Comparison of ENCODE assay signal across 8 mouse cellular contexts in the genomic region with DNA sequence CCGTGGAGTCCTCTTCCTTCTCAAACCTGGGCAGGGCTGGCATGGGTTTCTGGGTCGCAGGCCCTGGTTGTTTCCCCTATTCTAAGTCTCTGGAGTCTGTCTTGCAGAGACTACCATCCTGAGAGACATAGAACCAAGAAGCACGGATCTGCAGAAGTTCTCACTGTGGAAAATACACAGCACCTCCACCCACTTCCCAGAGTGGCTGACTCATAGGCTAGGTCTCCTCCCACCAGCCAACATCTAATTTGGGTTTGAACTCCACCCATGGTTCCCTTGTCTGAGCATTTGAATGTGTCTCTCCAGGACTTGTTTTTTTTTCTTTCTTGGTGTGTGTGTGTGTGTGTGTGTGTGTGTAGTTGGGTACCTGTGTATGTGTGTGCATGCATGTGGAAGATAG. TPM values are rescaled to one million over a fixed set of nuclear protein-coding genes. Genes with fewer than 3 reads are reported as not detected.
DNase-seq lines count a peak whose midpoint lies in the region; ATAC-seq lines count a peak whose summit lies in the region.
"Had no signal": no experiment of that assay in that cellular context is flagged by ENCODE, and none has a peak within 500 bp of the region (broad histone marks: within the 10 kb centered on the region; RNA-seq: fewer than 3 reads in every experiment).

No protein-coding gene starts in this region.

- peaks cover 20% of the 10 kb centered on the region for H3K4me1 ChIP-seq in brown adipose tissue, adult 24 weeks (ENCODE audit: control insufficient read depth, insufficient read depth, insufficient read length, low read length)
- H3K4me1 ChIP-seq in midbrain, embryonic 13.5 days (replicated peaks): peaks cover 53% of the 10 kb centered on the region
- peaks cover 9% of the 10 kb centered on the region; the same call in 1 of the 2 replicates for H3K4me1 ChIP-seq in liver, embryonic 12.5 days

- ATAC-seq in midbrain, embryonic 13.5 days: no peak
- no peak for ATAC-seq in cerebellum, adult (ENCODE audit: insufficient number of reproducible peaks, low FRiP score, low TSS enrichment)
- no peak for ATAC-seq in liver, embryonic 12.5 days

- 62% methylated on average over 3 of the region's 3 CpGs for WGBS in midbrain, embryonic 13.5 days
- WGBS in liver, embryonic 12.5 days (ENCODE audit: insufficient replicate concordance): 42% methylated on average over 3 of the region's 3 CpGs

- DNase-seq in layer of hippocampus, adult 9-11 months: peak; percentile 69
- DNase-seq in layer of hippocampus, adult 9-10 months (ENCODE audit: low spot score): no peak
- DNase-seq in heart, adult 9 months (ENCODE audit: low spot score in 2 of 2): peak; percentile 65 to 73

- H3K36me3 ChIP-seq in midbrain, embryonic 13.5 days: no peaks in the 10 kb centered on the region
- H3K36me3 ChIP-seq in liver, embryonic 12.5 days: no peaks in the 10 kb centered on the region
- H3K36me3 ChIP-seq: liver, embryonic 15.5 days had no signal

- peak overlapping the region; percentile 58 for H3K27ac ChIP-seq in brown adipose tissue, adult 24 weeks (replicated peaks; ENCODE audit: low read depth, low read length)
- peak overlapping the region; percentile 82 for H3K27ac ChIP-seq in midbrain, embryonic 13.5 days
- no peak overlapping the region for H3K27ac ChIP-seq in liver, embryonic 12.5 days
- H3K27ac ChIP-seq: liver, embryonic 15.5 days had no signal

- H3K9ac ChIP-seq in midbrain, embryonic 13.5 days (replicated peaks): no peak overlapping the region
- no peak overlapping the region for H3K9ac ChIP-seq in liver, embryonic 12.5 days
- H3K9ac ChIP-seq: liver, embryonic 15.5 days had no signal

- H3K9me3 ChIP-seq in midbrain, embryonic 13.5 days: no peaks in the 10 kb centered on the region
- no peaks in the 10 kb centered on the region for H3K9me3 ChIP-seq in liver, embryonic 12.5 days (replicated peaks)
- H3K9me3 ChIP-seq: liver, embryonic 15.5 days had no signal

- H3K27me3 ChIP-seq in midbrain, embryonic 13.5 days: no peaks in the 10 kb centered on the region
- H3K27me3 ChIP-seq in liver, embryonic 12.5 days (replicated peaks): peaks cover 28% of the 10 kb centered on the region

- no peak overlapping the region for H3K4me3 ChIP-seq in brown adipose tissue, adult 24 weeks (ENCODE audit: insufficient read depth, low read depth, low read length)
- H3K4me3 ChIP-seq in midbrain, embryonic 13.5 days (replicated peaks): no peak overlapping the region
- no peak overlapping the region for H3K4me3 ChIP-seq in liver, embryonic 12.5 days
- H3K4me3 ChIP-seq: liver, embryonic 15.5 days had no signal

- 0 out of 2 replicates have a peak overlapping the region, but pooled peaks have one; percentile 5 for H3K4me2 ChIP-seq in midbrain, embryonic 13.5 days (replicated peaks)
- no peak overlapping the region for H3K4me2 ChIP-seq in liver, embryonic 12.5 days
- H3K4me2 ChIP-seq: liver, embryonic 15.5 days had no signal

RNA-seq across cellular contexts. Expression of a gene that starts 34.9 kb away (rescaled TPM):
- not detected in 2 replicates for polyA plus RNA-seq in brown adipose tissue, adult 24 weeks (2012; ENCODE audit: insufficient read depth, insufficient read length, missing spikeins)
- not detected in 2 replicates for polyA plus RNA-seq in midbrain, embryonic 13.5 days (2015; fragmentation: Nextera tagmentation; extraction: Ambion mirVana)
- 0.10 and 0.11 TPM in 2 replicates for polyA plus RNA-seq in liver, embryonic 12.5 days (2016; fragmentation: Nextera tagmentation; extraction: Ambion mirVana)

RNA-seq across cellular contexts. Expression of a gene that starts 46.9 kb away (rescaled TPM):
- not detected in 2 replicates for polyA plus RNA-seq in brown adipose tissue, adult 24 weeks (2012; ENCODE audit: insufficient read depth, insufficient read length, missing spikeins)
- 0.04 TPM in 1 of 2 replicates, not detected in the other for polyA plus RNA-seq in midbrain, embryonic 13.5 days (2015; fragmentation: Nextera tagmentation; extraction: Ambion mirVana)
- polyA plus RNA-seq in liver, embryonic 12.5 days (2016; fragmentation: Nextera tagmentation; extraction: Ambion mirVana): not detected in 2 replicates

RNA-seq across cellular contexts. Expression of a gene that starts 57.2 kb away (rescaled TPM):
- 23.6 and 30.5 TPM in 2 replicates for polyA plus RNA-seq in brown adipose tissue, adult 24 weeks (2012; ENCODE audit: insufficient read depth, insufficient read length, missing spikeins)
- 154 and 163 TPM in 2 replicates for polyA plus RNA-seq in midbrain, embryonic 13.5 days (2015; fragmentation: Nextera tagmentation; extraction: Ambion mirVana)
- polyA plus RNA-seq in liver, embryonic 12.5 days (2016; fragmentation: Nextera tagmentation; extraction: Ambion mirVana): 13.0 and 13.1 TPM in 2 replicates
